Mouse (Mus musculus): ENCODE results near the gene Dmac2.

Dmac2 gene

GRCm38 (mm10) chr7:25614831-25615705 is 4.1 kb upstream of the Dmac2 start:
- DNase-seq (ENCODE audit: extremely low read depth, low read depth) = no peak

GRCm38 (mm10) chr7:25615706-25616011 is 3.6 kb upstream of the Dmac2 start, which contains the start of gene Erich4:
TSS of gene Erich4 (minus strand) at chr7:25615892.
- no peak for DNase-seq (ENCODE audit: extremely low read depth, low read depth)

GRCm38 (mm10) chr7:25617376-25618160 is 1.6 kb upstream of the Dmac2 start:
- DNase-seq (ENCODE audit: extremely low read depth, low read depth) = no peak

GRCm38 (mm10) chr7:25619722-25619991 is 443 bp downstream of the Dmac2 start:
- no peak for DNase-seq (ENCODE audit: extremely low read depth, low read depth)

GRCm38 (mm10) chr7:25620101-25620500 is 887 bp downstream of the Dmac2 start:
- DNase-seq (ENCODE audit: extremely low read depth, low read depth) = no peak

GRCm38 (mm10) chr7:25620751-25621150 is 1.5 kb downstream of the Dmac2 start:
- no peak for DNase-seq (ENCODE audit: extremely low read depth, low read depth)

- DNase-seq (ENCODE audit: extremely low read depth, low read depth) = no peak
Measured at GRCm38 (mm10) chr7:25623857-25624370, 4.7 kb downstream of the Dmac2 start.

- no peak for DNase-seq (ENCODE audit: extremely low read depth, low read depth)
Measured at GRCm38 (mm10) chr7:25624851-25625250, 5.6 kb downstream of the Dmac2 start.

- peak; percentile 40 for DNase-seq (ENCODE audit: extremely low read depth, low read depth)
Measured at GRCm38 (mm10) chr7:25625594-25626250, 6.5 kb downstream of the Dmac2 start.

- no peak for DNase-seq (ENCODE audit: extremely low read depth, low read depth)
Measured at GRCm38 (mm10) chr7:25626509-25627430, 7.6 kb downstream of the Dmac2 start, which contains the start of gene B3gnt8. TSS of gene B3gnt8 (plus strand) at chr7:25626654.

GRCm38 (mm10) chr7:25627431-25628322 is 8.5 kb downstream of the Dmac2 start:
- no peak for DNase-seq (ENCODE audit: extremely low read depth, low read depth)

GRCm38 (mm10) chr7:25628323-25628620 is 9.1 kb downstream of the Dmac2 start:
- no peak for DNase-seq (ENCODE audit: extremely low read depth, low read depth)

- DNase-seq (ENCODE audit: extremely low read depth, low read depth) = no peak
Measured at GRCm38 (mm10) chr7:25632679-25633078, 13.5 kb downstream of the Dmac2 start.

- DNase-seq (ENCODE audit: extremely low read depth, low read depth) = no peak
Measured at GRCm38 (mm10) chr7:25636373-25636772, 17.2 kb downstream of the Dmac2 start.

- no peak for DNase-seq (ENCODE audit: extremely low read depth, low read depth)
Measured at GRCm38 (mm10) chr7:25637099-25637498, 17.9 kb downstream of the Dmac2 start.

GRCm38 (mm10) chr7:25639754-25640153 is 20.5 kb downstream of the Dmac2 start:
- no peak for DNase-seq (ENCODE audit: extremely low read depth, low read depth)

- DNase-seq (ENCODE audit: extremely low read depth, low read depth) = no peak
Measured at GRCm38 (mm10) chr7:25644136-25644535, 24.9 kb downstream of the Dmac2 start.

GRCm38 (mm10) chr7:25644631-25645030 is 25.4 kb downstream of the Dmac2 start:
- DNase-seq (ENCODE audit: extremely low read depth, low read depth) = no peak

GRCm38 (mm10) chr7:25645074-25645473 is 25.9 kb downstream of the Dmac2 start:
- DNase-seq (ENCODE audit: extremely low read depth, low read depth) = no peak

- DNase-seq (ENCODE audit: extremely low read depth, low read depth) = no peak
Measured at GRCm38 (mm10) chr7:25647574-25648123, 28.4 kb downstream of the Dmac2 start.

Data from MEL-GATA-1-ER (cell line).